Mouse (Mus musculus) kidney, adult 2 months (tissue): ENCODE measurements around the gene Tsc22d3.

Experiments
- CTCF ChIP-seq: fragments of 200-500 bp; conservative IDR thresholded peaks from 2 replicates; pipeline ENCODE4 v1.5.1; 2011; ENCODE audit warnings: low read depth, mild to moderate bottlenecking, control low read depth, low read length, moderate library complexity, mixed read lengths; ENCODE audit not compliant: insufficient read depth, insufficient read length
- POLR2A ChIP-seq: fragments of 200-500 bp; IDR thresholded peaks from one replicate; pipeline ENCODE4 v1.6.1; 2011; ENCODE audit warnings: low read depth, low read length, control low read depth

DNA sequence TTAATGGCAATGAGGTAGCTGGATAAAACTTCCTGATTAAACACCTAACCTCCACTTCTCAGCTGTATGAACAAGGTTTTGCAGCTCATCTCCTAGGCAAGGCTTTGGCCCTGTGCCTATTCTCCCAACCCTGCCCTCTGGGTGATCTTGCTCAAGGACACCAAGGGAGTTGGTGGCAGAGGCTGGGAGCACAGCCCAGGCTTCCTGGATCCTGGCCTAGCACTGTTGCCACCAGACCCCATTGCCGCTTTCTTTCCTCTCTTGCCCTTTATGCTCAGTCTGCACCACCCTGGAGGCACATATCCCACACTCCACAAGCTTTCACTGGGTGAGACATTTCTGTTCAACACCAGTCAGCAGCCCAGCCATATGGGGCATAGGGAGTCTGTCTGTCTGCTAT lies 35.7 kb downstream of the Tsc22d3 start:
- TF ChIP-seq CTCF (0 out of 2 replicates have a peak, but pooled peaks have one; percentile 1), POLR2A (no peak)
